Mouse (Mus musculus) lung, adult 2 months (tissue): ENCODE data around the gene Mctp1. TPM values are rescaled to one million over a fixed set of nuclear protein-coding genes. Genes with fewer than 3 reads are reported as not detected.

Source experiments
- DNase-seq: peaks from one replicate; pipeline ENCODE4 v3.0.0; 2022
- H3K4me1 ChIP-seq: fragments of 200-500 bp; 2 replicates; pipeline ENCODE4 v1.6.1; 2011; ENCODE audit warnings: low read length; ENCODE audit not compliant: control insufficient read depth, insufficient read depth
- H3K4me3 ChIP-seq: fragments of 200-500 bp; replicated peaks from 2 replicates; pipeline ENCODE3; 2011; ENCODE audit warnings: low read depth, mild to moderate bottlenecking, control low read depth, low read length; ENCODE audit errors: extremely low read depth
- CTCF ChIP-seq: fragments of 200-500 bp; IDR thresholded peaks from 2 replicates; pipeline ENCODE4 v1.5.1; 2011; ENCODE audit warnings: mild to moderate bottlenecking, low read length, control low read depth; ENCODE audit not compliant: insufficient read depth
- POLR2A ChIP-seq: fragments of 200-500 bp; IDR thresholded peaks from 2 replicates; pipeline ENCODE4 v1.6.1; 2011; ENCODE audit warnings: low read depth, mild to moderate bottlenecking, control low read depth, low read length, borderline replicate concordance; ENCODE audit errors: extremely low read depth
- WGBS: fragments of 180-500 bp; shearing (Covaris S2); methylation state at CpG from one replicate; pipeline ENCODE4 v1.1.7; 2018; 5-methylcytosine and 5-hydroxymethylcytosine counted together
- polyA plus RNA-seq: library from polyadenylated mRNA; depleted of rRNA; stranded (reverse); fragments of >200 nt; gene quantifications from 2 replicates; pipeline ENCODE4 v1.2.3, GENCODE M21; 2012

Mctp1 gene
- polyA plus RNA-seq, 1 experiment: 3.0 TPM

GRCm38 (mm10) chr13:76877887-76878763 lies 493.8 kb downstream of the Mctp1 start:
- H3K4me1 ChIP-seq: no peaks in the 10 kb centered on the region
- TF ChIP-seq CTCF (no peak), POLR2A (no peak)
- WGBS: 65% methylated on average over 8 of the region's 8 CpGs
- no peak for DNase-seq
- no peak overlapping the region for H3K4me3 ChIP-seq

GRCm38 (mm10) chr13:76879008-76879407 lies 494.7 kb downstream of the Mctp1 start:
- Histone ChIP-seq H3K4me3 (no peak overlapping the region), H3K4me1 (no peaks in the 10 kb centered on the region)
- TF ChIP-seq CTCF (no peak), POLR2A (no peak)
- 50% methylated on average over 3 of the region's 3 CpGs for WGBS
- no peak for DNase-seq

- TF ChIP-seq POLR2A (no peak), CTCF (no peak)
- H3K4me1 ChIP-seq: no peaks in the 10 kb centered on the region
- WGBS: 65% methylated on average over 8 of the region's 8 CpGs
- no peak overlapping the region for H3K4me3 ChIP-seq
- no peak for DNase-seq
These were observed 500.3 kb downstream of the Mctp1 start for GRCm38 (mm10) chr13:76884517-76885092.

GRCm38 (mm10) chr13:76892987-76893386 lies 508.7 kb downstream of the Mctp1 start:
- Histone ChIP-seq H3K4me3 (no peak overlapping the region), H3K4me1 (no peaks in the 10 kb centered on the region)
- no peak for TF ChIP-seq POLR2A
- TF ChIP-seq CTCF: no peak
- DNase-seq: no peak

- WGBS: 76% methylated on average over 4 of the region's 4 CpGs
- no peak for TF ChIP-seq POLR2A
- no peak for TF ChIP-seq CTCF
- no peak for DNase-seq
- no peaks in the 10 kb centered on the region for H3K4me1 ChIP-seq
- no peak overlapping the region for H3K4me3 ChIP-seq
These were observed 511.6 kb downstream of the Mctp1 start for GRCm38 (mm10) chr13:76895770-76896456.

- no peak for DNase-seq
- TF ChIP-seq POLR2A (no peak), CTCF (no peak)
- Histone ChIP-seq H3K4me1 (no peaks in the 10 kb centered on the region), H3K4me3 (no peak overlapping the region)
- 68% methylated on average over 1 of the region's 1 CpGs for WGBS
These were observed 512.1 kb downstream of the Mctp1 start for GRCm38 (mm10) chr13:76896457-76896790.

- no peak for DNase-seq
- WGBS: 78% methylated on average over 1 of the region's 1 CpGs
- Histone ChIP-seq H3K4me1 (no peaks in the 10 kb centered on the region), H3K4me3 (no peak overlapping the region)
- no peak for TF ChIP-seq POLR2A
- no peak for TF ChIP-seq CTCF
These were observed 534.0 kb downstream of the Mctp1 start for GRCm38 (mm10) chr13:76918321-76918720.

- WGBS: 78% methylated on average over 1 of the region's 1 CpGs
- no peak overlapping the region for H3K4me3 ChIP-seq
- no peak for TF ChIP-seq CTCF
- TF ChIP-seq POLR2A: no peak
- no peak for DNase-seq
- no peaks in the 10 kb centered on the region for H3K4me1 ChIP-seq
These were observed 542.5 kb downstream of the Mctp1 start for GRCm38 (mm10) chr13:76926851-76927250.

GRCm38 (mm10) chr13:76927875-76928440 lies 543.6 kb downstream of the Mctp1 start:
- DNase-seq: no peak
- no peaks in the 10 kb centered on the region for H3K4me1 ChIP-seq
- no peak overlapping the region for H3K4me3 ChIP-seq
- WGBS: 60% methylated on average over 5 of the region's 5 CpGs
- no peak for TF ChIP-seq CTCF
- no peak for TF ChIP-seq POLR2A
